Mouse (Mus musculus) heart, postnatal 36 days (tissue): ENCODE measurements at regions not wholly inside any gene's neighbourhood (a gene's known extent, or its start where the extent isn't known, plus 50 kb on each side); places are given as distances from the start of the nearest gene placed in this dataset.
A peak's percentile ranks its signal among the peaks of the same experiment; 100 is the strongest.
"Not testable (repeated sequence)": the region's sequence is repeated elsewhere in the genome, so short reads cannot be mapped to it uniquely, and the experiment has no call there.

Experiments used
- DNase-seq, 2 experiments: peaks; one replicate each; pipeline ENCODE4 v3.0.0; 2021 to 2022
- intact Hi-C: fragments of 180-260 bp; cut with DNase I; formaldehyde crosslinking; loops from one replicate; pipeline ENCODE4 v1.15.1; 2025

DNA sequence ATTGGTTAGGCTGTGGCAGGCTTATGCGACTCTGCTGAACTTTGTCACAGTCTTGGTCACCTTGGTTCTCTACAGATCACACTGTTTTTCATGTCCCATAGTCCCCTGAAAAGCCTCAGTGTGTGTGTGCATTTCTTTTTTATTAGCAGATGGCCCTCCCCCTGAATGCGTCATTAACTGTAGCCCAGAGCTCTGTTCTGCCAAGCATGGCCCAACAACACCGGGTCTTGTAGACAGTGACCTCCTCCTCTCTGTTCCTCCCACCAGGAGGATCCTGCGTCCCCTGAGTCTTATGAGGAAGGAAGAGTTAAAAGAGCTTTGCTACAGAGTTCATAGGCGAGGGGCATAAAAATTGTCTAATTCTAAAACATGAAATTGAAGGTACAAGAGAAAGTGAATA, 103.5 kb upstream of the Rpl34 start:
- intact Hi-C loops, result no loop called here
- DNase-seq, result no peak

DNA sequence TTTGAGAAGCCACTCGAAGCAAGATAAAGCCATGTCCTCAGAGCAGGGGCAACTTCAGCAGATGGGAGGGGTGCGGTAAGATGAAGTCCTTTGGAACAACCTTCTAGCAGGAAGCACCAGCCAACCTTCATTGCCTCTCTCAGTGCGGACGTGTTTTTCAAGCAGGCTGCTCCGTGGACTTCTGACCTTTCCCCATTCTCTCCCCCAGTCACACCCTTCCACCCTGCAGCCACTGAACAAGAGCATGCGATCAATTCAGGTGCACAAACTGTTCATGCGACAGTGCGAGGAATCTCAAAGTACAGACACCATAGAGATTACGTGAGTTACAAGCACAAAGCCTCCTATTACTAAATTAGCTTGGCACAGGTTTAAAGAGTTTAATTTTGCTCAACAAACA, 102.9 kb upstream of the Rpl34 start:
- intact Hi-C loops, result no loop called here
- no peak for DNase-seq

DNA sequence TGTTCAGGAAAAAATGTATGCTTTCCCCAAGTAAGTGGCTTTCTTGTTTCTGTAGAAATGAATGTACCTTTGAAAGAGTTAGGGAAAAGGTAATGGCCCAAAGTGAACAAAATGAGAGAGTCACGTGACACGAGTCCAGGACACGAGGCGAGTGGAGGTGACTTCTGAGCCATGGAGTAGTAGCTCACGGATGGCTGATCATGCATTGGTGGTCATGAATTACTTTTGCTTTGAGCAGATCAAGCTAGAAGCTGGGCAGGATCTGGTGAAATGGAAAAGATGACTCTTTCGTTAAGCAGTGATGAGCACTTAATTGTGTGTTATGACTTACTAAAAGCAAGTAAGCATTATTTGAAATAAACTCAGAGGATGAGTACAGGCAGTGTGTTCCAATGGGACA, 101.6 kb upstream of the Rpl34 start:
- DNase-seq, result no peak

DNA sequence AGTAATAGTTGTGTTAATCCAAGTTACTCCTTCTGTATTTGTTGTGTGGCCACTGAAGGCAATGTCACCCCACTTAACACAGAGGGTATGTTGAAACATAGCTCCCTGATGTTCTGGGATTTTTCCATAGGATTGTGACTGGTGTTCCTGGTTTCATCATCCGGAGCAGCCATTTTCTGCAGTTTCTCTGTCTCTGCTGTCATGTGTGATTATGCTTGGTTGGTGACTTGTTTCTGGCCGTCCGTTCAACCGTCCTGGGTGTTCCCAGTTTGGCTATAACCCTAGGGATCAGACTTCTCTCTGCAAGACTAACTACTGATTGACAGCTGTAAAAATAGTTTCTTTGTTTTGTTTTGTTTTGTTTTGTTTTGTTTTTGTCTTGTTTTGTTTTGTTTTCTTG, 98.1 kb upstream of the Rpl34 start:
- DNase-seq, result no peak
- intact Hi-C loops, result no loop called here

More for the DNA sequence above, 101.6 kb upstream of the Rpl34 start:
- intact Hi-C loops, result no loop called here

DNA sequence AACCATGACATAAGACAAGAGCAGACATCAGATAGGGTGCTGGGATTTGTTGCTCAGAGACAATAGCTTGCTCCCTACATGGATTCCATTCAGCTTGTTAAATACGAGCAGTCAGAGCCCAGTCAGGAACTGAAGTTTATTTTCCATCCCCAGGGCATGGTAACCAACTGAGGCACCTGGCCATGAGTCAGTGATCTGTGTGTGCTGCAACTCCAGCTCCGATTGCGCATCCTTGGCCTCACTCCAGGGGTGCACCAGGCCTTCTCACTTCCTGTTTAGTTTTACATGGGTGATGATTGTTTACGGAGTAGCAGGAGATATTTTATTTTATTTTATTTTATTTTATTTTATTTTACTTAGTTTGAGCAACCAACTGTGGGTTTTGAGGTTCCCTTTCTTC, 97.7 kb upstream of the Rpl34 start:
- intact Hi-C loops, result no loop called here
- no peak for DNase-seq

DNA sequence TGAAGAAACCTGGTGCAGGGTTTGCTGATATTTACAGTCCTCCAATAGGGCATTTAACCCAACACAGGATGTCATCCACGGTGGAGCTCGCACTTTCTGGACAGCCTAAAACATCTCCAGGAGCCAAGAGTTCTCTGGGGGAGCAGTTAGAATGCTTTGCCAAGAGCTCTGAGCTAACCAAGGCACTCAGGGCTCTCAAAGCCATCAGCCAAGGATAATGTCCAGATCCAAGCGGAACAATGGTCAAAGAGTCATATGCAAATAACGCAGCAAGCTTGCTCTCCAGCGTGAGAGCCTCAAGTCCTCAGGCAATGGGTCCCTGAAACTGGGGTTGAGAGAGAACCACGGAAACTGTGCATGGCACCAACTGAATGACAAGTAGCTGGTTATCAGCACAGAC, 96.8 kb upstream of the Rpl34 start:
- DNase-seq, result no peak
- intact Hi-C loops, result no loop called here

DNA sequence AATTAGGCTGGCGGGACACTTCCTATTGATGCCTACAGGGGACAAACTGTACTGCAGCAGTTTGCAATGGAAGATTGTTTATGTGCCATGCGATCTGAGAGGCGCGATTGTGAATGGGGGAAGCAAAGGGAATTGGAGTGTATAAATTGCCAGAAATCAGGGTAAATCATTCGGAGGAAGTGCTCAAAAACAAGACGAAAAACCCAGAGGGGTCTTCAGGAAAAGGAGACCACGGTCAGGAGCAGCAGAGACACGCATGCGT, 89.6 kb upstream of the Rpl34 start:
- DNase-seq, result no peak
- intact Hi-C loops, result loop anchor here (5.0 kb wide), 1 partner anchor 288 kb away; no protein-coding TSS in a partner anchor

DNA sequence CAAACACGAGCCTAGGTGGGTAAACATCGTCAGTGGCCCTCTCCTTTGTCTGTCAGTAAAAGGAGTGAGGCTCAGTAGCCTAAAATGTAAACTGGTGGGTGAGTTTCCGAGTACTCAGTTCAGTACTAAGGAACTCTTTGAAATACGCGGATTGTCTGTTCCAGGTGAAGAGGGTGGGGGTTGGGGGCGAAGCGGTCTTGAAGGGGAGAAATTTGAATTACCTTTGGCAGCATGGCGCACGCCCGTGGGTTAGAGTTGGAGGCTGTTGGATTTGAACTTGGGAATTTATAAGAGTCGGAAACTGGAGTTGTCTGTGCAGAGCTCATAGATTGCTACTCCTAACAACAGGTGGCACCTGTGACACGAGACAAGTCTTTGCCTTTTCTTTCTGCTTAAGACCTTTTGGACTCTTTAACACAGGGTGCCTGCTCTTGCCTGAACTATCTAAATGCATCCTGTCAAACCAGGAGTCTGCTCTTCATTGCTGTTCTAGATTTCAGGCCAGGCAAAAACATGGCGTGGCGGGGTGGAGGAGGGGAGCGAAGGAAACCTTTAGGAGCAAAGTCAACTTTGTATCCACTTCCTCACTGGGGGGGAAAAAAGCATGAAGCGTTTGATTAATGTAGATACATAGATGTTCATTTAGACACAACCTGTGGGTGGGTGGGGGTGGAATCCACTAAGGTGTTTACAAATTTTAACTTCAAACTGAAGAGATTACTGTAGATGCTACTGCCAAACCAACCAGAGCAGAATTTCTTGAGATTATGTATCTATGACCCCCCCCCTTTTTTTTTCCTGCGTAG, 89.0 kb upstream of the Rpl34 start:
- intact Hi-C loops, result loop anchor here (5.0 kb wide), 1 partner anchor 288 kb away; no protein-coding TSS in a partner anchor

DNA sequence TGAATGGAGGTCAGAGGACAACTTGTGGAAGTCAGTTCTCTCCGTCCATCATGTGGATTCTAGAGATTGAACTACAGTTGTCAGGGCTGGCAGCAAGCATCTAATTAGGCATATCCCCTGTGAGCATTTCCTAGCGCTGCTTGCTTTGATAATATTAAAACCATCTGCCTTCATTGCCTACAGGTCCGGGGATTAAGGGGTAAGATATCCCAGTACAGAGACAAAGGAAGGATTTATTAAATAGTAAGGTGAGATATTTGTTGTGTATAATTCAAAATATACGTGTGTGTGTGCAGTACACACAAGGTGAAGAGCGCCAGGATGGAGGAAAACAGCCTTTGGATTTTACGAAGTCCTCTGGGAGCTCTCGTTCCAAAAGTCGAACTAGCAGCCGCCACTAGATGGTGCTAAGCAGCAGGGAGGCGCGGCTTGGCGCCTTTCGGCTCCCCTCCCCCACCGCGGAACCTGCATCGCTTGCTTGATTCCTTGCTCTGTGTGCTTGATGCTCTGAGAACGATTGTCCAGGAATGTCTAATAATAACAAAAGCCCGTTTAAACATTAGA, 88.4 kb upstream of the Rpl34 start:
- intact Hi-C loops, result loop anchor here (1.0 to 5.0 kb wide), 2 partner anchors 289 to 419 kb away; no protein-coding TSS in a partner anchor
- peak; percentile 84 to 88 for DNase-seq

More for the DNA sequence above, 89.0 kb upstream of the Rpl34 start:
- no peak for DNase-seq

DNA sequence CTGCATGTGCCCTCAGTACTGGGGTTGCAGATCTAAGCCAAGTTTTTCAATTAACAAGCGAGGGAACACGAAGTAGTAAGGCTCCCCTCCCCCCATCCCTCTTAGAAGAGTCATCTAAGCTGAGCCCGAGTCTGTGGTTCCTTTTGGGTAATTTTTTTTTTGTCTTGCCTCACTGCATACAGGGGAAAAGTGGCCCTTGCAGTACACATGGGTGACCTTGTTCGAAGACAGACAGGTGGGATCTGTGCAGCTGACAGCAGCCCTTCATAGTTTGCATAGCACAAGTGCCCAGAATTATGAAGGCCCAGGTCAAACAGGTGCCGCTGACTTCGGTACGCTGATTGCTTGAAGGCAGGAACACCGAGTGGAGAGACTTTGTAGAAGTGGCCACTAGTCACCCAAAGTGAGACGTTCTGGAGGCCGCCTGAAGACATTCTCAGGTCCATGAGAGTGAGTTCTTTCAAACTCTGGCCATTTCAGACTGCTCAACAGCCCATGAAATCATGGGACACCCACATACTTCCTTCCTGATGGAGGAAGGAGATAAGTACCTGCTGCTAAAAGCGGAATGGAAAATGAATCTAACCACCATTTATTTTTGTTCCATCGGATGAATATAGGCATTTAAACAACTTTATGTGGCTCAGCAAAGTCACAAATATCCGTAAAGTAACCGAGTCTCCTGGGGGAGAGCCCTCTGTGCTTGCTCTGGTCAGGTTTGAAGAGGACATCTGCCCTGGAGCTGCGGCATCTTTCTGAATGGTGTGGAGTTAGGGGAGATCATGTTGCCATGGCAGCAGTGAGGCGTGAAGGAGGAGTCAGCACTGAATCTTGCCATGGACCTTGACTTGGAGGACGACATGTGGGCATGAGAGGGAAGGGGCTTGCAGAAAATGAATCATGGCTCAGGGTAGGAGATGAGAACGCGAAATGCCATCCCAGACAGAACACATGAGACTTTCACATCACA, 79.8 kb upstream of the Rpl34 start:
- no peak for DNase-seq
- intact Hi-C loops, result no loop called here

DNA sequence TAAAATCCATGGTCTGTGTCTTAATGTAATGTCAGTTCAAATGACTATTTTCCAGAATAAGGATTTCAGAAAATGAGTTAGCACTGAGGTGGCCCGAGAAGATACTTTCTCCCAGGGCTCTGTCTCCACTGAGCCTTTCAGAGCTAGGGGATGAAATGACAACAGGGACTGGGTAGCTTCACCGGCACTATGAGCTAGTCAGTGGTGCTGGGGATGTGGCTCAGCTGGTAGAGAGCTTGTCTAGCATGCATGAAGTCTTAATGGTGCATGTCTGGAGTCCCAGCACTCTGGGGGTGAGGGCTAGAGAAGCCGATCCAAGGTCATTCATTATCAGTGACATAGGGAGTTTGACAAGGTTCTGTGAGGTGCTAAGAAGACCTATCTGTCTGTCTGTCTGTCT, 75.1 kb upstream of the Rpl34 start:
- intact Hi-C loops, result no loop called here
- no peak for DNase-seq

DNA sequence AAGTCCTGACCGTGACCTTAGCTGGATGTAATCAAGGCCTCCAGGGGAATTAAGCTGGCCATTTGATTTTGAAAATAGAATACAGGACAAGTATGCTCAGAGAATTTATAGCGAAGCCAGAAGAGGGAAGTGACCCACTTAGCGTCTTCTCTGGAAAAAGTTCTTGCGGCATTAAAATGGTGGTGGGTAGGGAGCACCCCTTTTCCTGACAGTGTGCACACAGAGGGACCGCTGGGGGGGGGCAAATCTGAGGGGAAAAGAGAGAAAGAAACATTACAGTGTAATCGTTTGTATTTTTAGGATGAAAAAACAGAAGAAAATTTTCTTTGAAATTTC, 74.1 kb upstream of the Rpl34 start:
- intact Hi-C loops, result no loop called here
- no peak for DNase-seq

DNA sequence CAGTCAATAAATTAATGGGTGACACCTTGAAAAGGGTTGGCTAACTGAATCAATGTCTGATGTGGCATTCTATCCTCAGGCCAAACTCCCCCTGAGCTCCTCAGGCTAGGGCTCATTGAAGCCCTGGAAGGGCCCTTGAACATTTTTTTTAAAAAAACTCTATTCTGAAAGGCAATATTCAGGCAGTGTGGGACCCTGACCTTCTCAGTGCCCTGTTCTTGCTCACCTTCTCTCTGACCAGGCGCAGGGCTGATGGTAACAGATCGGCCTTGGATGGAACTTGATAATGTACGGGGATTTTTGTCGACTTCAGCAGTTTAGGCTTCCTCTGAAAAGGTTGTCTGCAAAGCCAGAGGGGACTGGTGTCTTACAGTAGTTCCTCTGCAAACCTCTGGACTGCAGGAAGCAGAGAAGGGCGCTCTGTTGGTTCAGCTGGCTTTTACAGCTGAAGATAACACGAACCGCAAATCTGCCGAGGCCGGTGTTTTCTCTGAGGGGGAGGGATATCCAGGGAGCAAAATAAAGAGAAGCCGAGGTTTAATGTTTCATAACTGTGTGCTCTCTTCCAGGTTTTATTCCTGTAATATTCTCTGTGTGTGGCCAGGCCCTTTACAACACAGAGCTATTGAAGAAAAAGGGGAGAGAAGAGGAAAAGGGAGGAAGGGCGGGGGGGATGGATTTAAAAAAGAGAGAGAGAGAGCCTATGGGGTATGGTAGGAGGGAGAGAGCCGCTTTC, 73.6 kb upstream of the Rpl34 start:
- intact Hi-C loops, result no loop called here
- no peak for DNase-seq

DNA sequence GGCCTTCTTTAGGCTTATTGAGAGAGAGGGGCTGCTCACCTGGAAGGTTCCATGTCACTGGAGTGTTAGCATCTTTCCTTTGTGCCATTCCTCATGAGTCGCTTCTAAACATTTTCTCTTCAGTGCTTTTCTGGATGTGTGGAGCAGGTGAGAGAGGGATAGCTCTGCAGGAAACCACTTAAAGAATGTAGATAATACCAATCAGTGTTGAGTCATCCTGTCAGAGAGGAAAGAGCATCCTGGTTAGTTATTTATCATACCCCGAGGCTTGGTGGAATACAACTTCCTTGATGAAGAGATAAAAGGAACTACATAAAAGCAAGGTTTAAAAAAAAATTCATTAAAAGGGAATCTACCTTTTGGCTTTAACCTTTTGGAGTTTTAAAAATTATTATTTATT, 69.8 kb upstream of the Rpl34 start:
- DNase-seq, result no peak

DNA sequence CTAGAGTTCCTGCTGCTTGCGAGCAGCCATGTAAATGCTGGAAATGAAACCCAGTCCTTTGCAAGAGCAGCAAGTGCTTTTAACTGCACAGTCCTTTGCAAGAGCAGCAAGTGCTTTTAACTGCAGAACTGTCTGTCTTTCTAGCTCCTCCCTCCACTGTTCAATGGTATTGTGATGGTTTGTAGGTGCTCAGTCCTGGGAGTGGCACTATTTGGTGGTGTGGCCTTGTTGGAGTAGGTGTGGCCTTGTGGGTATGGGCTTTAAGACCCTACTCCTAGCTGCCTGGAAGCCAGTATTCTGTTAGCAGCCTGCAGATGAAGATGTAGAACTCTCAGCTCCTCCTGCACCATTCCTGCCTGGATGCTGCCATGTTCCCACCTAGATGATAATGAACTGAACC, 67.8 kb upstream of the Rpl34 start:
- intact Hi-C loops, DNase-seq: not testable (repeated sequence)

More for the DNA sequence above, 69.8 kb upstream of the Rpl34 start:
- intact Hi-C loops, result no loop called here

DNA sequence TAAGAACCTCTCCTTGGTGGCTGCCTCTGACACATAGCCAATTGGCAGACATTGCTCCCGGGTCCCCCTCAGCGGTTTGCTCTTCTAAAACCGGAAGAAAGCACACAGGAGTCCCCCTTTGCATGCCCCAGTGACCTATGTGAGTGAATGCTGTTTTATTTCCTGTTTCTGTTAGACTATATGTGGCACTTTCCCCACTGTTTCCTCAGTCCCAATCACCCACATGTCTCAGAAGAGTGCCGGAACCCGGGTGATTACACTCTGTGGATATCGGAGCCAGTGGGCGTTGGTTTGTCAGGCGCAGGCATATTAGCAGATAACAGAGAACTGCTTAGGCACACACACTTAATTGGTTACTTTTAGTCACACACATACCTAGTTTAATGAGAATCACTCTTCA, 66.3 kb upstream of the Rpl34 start:
- DNase-seq, result no peak

DNA sequence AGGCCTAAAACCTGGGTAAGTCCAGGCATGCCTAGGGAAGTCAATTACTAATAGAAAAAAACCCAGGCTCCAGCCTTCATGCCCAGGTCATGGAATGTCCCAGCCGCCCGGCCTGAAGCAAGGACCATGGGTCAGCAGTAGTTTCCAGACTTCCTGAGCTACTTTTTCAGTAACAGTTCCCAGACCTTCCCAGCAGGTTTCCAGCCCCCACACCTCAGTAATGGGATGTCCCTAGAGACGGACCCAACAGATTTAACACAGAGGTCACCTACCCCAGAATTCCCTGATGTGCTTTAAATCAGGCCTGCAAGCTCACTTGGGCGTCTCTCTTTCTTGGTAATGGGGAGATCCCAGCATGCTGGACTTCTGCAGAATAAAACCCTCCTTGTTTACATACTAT, 65.2 kb upstream of the Rpl34 start:
- intact Hi-C loops, result no loop called here
- no peak for DNase-seq

More for the DNA sequence above, 66.3 kb upstream of the Rpl34 start:
- intact Hi-C loops, result no loop called here

DNA sequence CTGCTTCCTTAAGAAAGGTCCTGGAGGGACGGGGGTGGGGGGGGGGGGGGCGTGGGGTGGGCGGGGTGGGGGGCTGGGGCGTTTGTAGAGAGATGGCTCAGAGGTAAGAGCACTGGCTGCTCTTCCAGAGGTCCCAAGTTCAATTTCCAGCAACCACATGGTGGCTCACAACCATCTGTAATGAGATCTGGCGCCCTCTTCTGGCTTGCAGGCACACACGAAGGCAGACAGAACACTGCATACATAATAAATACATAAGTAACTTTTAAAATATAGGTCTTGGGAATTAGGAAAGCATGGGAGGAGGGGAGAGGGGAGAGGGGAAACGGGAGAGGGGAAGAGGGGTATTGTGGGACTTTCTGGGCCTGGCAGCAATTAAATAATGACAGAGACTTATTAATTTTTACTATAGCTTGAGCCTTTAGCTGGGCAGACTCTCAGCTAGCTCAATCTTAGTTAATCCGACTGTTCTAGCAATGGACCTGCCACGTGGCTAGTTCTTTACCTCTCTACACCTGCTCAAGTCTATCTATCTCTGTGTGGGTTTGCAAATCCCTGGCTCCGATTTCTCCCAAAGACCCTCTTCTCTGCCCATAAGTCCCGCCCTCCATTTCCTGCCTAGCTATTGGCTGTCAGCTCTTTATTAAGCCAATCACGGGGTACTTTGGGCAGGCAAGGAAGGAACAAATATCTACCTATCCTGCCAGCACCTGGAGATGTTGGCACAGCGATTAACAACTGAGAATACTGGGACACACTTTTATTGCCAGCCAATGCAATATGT, 64.1 kb upstream of the Rpl34 start:
- no peak for DNase-seq
- intact Hi-C loops, result no loop called here

DNA sequence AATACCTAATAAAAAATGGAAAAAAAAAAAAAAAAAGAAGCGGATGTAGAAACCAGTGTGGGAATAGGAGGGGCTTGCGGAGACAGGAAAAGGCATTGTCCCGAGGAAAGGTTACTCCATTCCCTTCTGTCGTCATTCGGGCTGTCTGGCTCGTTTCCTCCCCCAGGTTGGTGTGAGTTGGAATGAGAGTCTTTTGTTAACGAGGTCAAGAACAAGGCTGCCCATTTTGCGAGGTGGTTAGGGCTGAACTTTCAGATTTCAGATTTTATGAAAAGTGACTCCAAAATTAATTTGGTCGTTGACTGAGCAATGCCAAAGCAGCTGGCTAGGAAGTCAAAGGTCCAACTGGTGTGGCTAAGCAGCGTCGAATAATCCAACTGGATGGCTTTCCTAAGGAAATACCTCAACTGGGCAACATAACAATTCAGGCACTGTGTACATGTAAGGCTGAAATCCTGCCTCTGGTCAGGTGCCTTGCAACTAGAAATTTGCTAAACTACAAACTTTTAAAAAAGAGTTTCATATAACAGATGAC, 50.6 kb upstream of the Rpl34 start:
- intact Hi-C loops, result no loop called here

More for the DNA sequence above, 50.6 kb upstream of the Rpl34 start:
- no peak for DNase-seq
